Mouse (Mus musculus): ENCODE data around the gene Bloc1s1. TPM values are rescaled to one million over a fixed set of nuclear protein-coding genes. Genes with fewer than 3 reads are reported as not detected.

Gene Bloc1s1
- total RNA-seq (2021): 100 to 1,000 TPM; 187 to 198 TPM
- long read RNA-seq, experiment 1, transcript Bloc1s1-201 (4 exons, 550 nt): major isoform, 150 of 170 reads
- long read RNA-seq, experiment 1, partial matches to known transcripts: 19 of 170 reads
- long read RNA-seq, experiment 1, other reads (novel, unspliced or antisense): 1 of 170 reads
- long read RNA-seq, experiment 2, transcript Bloc1s1-201 (4 exons, 550 nt): major isoform, 57 of 60 reads
- long read RNA-seq, experiment 2, partial matches to known transcripts: 3 of 60 reads
- long read RNA-seq, experiment 2, other reads (novel, unspliced or antisense): 0 of 60 reads

DNA sequence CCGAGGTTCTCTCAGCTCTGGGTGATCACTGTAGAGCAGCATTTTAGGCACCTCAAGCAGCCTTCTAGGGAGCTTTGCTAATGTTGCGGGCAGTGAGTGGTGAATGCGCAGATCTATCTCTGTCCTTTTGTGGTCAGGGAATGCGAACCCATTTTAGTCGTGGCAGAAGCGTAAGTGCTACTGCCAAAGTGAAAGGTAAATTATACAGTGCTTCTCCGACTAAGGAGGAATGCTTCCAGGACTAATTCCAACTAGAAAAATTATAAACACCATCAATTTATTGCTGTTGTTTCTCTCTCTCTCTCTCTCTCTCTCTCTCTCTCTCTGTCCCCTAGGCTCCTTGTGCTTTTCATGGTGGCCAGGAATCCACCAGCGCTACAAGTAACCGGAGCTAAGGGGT is at the start of gene Bloc1s1:
Bloc1s1 (minus strand) TSS at position 101 of the 400 bp plus-strand sequence.
- DNase-seq: no peak

DNA sequence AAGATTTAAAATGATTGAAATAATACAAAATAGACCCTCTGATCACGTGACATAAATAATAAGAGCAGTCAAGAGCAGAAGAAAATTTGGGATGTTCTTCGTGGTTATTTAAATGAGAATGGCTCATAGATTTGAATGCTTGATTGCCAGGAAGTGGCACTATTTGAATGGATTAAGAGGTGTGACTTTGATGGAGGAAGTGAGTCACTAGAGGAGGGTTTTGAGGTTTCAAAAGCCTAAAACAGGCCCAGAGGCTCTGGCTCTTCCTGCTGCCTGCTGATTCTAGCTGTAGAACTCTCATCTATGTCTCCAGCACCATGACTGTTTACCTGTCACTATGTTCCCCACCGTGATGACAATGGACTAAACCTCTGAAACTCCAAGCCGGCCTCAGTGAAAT is 49.0 kb upstream of the Bloc1s1 start:
- no peak for DNase-seq

DNA sequence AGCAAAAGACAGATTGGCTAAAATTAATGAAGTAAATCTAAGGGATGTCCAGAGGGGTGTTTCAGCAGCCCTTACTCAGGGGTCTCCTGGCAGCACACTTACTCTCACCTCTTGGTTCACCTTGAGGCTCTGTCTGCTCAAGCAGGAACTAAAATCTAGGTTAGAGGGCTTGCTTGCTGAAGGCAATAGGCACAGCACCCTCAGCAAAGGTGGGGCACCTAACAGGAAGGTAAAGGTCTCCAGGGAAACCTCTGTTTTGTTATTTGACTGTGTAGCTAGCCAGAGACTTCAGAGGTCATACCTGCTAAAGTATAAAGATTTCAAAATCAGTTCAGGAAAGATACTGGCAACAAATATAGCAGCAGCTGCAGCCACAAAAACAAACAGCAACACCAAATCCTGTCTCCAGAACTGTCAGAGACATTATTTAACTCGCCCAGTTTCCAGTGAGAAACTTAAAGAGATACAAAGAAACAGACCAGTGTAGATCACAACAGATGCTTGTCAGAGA is 47.0 kb upstream of the Bloc1s1 start:
- no peak for DNase-seq

DNA sequence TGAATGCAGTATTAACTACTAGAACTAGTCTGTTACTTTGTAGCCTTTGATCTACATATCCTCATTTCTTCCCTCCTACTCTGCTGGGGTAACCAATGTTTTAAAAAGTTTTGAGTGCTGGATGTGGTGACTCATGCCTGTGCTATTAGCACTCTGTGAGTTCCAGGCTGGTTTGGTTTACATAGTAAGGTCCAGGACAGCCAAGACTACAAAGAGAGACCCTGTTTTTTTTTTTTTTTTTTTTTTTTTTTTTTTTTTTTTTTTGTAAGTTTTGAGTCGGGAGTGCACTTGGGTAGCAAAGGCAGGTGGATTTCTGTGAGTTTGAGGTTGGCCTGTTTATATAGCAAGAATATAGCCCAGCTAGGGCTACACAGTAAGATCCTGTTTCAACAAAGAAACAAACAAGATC is 44.5 kb upstream of the Bloc1s1 start:
- DNase-seq: peak in 1 of 2 experiments; percentile 21

DNA sequence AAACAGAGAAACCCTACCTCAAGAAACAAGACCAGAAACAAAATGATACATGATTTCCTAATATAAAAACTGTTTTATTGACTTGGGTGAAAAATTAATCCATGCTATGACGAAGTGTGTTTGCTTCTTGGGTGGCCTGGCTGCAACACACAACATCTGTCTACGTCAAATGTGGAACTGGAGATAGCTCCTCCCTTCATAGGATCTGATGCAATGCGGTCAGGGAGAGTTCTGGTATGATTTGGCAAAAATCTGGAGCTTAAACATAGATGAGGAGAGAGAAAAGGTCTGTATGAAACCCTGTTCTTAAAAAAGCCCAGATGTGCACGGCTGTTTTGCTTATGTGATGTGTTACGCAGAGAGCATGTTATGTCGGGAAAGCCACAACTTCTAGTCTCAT is 42.0 kb upstream of the Bloc1s1 start:
- DNase-seq: no peak

DNA sequence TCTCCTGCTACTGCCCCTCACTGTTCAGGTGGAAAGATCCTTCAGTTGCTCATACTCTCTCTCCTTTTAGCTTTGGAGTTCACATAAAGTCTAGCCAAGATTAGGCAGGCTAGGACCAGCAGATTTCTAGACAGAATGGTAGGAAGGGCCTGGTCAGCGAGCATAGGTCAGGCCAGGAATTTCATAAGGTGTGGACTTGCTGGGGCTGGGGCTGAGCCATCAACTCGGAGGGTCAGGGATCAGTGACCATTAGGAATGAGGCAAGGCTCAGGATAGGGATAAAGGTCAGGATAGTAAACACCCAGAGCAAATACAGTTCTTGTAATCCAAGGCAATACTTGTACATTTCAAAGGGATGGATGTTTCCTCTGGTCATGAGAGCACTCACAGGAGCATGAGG is 41.1 kb upstream of the Bloc1s1 start:
- no peak for DNase-seq

DNA sequence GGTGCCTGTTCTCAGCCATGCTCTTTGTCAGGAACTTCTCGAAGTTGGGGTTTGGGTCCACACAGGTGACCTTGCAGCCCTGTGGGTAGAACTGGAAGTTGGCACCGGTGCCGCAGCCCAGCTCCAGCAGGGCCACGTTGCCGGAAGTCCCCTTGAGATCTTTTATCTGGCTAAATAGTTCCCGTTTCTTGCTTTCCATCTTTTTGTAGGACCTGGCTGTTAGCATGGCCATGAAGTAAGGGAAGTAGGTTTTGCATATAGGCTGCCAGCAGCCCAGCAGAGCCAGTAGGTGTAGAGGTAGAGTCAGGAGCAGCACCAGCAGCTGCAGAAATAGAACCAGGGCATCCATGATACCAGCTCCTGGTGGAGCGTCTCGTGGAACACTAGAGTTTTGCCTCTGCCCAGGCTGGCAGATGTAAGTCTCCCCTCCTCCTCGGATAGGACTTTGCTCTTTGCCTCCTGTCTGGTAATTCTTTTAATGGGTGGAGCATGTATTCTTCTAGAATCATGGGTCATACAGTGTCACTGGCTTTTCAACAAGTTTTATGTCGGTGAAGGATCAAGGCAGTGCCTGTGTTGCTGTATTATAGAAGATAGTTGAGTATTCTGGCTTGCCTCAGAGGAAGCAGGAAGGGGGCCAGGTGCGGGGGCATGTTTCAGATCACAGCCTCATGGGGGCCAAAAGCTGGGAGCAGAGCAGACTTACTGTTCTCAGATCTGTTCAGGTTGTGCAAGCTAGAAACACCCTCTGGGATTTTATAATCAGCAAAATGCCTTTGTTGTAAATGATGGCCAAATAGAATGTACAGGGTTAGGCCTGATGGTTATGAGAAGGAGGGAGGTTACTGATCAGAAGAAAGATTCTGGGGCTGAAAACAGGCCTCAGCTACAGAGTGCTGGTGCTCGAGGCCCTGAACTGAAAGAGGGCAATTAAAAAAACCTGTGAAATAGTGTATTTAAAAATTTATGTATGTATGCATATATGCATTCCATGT is 37.1 kb upstream of the Bloc1s1 start, which contains the start of gene Mettl7b:
Mettl7b (minus strand) TSS at position 399 of the 995 bp plus-strand sequence.
- no peak for DNase-seq

DNA sequence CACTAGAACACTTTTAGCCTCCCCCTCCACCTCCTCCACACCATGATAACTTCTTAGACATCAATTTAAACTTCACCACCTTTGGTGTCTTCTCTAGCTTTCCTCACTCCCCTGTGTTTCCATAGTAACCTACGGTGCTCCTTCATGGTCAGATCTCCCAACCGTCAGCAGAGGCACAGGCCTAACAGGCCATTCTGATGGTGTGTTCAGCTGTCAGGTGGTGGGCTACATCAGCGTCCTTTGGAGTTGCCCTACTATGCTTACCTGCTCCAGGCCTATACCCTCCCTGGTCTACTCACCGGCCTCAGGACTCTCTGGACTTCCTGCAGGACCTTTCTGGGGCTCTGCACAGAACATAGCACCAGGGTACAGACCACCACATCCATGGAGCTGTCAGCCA is 36.3 kb upstream of the Bloc1s1 start:
- no peak for DNase-seq

DNA sequence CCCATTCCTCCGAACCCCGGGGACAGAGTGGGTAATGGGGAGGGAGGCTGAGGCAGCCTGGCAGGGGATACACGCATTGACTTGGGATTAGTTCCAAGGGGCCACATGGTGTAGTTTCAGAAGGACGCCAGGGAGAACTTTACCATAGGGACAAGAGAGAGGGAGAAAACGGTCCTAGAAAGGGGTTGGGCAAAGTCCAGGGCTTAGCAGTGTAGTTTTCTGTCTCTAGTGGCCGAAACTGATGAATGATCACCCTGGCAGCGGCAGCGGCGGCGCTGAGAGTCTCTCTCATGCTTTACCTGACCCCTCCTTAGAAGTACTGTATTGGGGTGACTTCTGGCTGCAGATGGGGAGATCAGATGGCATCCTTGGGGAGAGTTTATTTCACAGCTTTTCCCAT is 34.5 kb upstream of the Bloc1s1 start:
- DNase-seq: no peak

DNA sequence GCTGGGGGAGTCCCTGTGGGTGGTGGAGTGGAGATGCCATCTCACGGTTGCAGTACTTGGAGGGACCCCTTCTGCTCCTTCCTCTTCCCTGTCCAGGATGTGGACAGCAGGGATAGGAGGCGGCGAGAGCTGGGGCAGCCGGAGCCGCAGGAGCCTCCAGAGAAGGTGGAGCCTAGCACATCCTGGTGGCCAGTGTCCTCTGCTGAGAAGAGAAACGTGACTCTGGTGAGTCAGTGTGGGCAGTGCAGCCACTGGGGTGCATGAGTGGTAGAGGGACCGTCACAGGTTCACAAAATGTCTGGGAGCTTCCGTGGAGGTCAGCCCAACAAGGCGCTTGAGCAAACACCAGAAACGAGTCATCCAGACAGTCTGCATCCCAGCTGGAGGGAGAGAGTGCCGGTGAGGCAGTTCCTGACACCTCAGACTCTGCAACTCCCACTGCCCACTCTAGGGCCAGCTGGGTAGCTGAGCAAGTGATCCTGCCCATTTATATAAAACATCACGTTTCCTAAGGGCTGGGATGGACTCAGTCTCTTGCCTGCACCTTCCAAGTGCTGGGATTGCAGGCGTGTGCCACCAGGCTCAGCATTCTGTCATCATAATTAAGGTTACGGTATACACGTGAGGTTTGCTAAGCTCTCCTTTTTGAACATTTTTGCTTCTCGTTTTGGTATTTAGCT is 26.5 kb upstream of the Bloc1s1 start:
- DNase-seq: no peak

DNA sequence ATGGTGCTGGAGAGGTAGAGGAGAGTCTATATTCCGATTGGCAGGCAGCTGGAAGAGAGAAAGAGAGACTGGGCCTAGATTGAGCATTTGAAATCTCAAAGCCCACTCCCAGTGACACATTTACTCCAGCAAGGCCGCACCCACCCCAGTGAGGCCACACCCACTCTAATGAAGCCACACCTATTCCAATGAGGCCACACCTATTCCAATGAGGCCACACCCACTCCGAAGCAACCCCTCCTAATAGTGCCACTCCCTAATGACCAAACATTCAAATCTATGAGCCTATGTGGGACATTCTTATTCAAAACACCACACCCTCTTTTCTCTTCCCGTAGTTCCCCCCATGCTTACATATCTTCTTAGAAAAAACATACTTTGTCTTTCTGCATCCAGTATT is 23.7 kb upstream of the Bloc1s1 start:
- no peak for DNase-seq

DNA sequence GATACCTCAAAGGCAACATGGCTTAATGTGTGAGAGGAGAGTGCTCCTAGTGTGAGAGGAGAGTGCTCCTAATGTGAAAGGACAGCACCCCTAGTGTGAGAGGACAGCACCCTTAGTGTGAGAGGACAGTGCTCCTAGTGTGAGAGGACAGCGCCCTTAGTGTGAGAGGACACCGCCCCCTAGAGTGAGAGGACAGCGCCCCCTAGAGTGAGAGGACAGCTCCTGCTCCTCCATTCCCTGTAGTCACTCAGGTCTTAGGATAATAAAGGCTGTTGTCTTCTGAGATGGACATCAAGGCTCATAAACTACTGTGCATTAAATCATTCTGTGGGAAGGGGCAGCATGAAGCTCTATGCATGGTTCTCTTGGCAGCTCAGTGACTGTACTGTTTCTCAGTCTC is 21.8 kb upstream of the Bloc1s1 start:
- DNase-seq: peak; percentile 37 to 64

DNA sequence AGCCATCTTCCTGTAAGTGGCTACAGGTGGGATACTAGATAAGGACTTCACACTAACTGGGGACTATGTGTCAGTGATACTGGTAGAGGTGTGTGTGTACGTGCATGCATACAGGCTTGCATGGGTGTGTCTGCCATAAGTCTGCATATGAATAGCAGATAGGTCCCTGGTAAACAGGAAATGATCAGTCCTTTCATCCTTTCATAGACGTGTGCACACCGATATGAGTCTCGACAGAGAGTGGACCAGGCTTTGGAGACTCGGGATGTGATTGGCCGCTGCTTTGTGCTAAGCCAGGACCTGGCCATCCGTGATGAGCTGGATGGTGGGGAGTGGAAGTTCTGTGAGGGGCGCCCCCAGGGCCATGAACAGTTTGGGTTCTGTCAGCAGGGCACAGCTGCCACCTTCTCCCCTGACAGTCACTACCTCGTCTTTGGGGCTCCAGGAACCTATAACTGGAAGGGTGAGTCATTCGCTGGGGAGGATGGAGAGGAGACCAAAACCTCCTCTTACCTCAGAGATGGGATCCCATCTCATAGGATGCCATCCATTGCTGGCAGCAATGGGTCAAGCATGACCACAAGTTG is 16.7 kb upstream of the Bloc1s1 start:
- no peak for DNase-seq

DNA sequence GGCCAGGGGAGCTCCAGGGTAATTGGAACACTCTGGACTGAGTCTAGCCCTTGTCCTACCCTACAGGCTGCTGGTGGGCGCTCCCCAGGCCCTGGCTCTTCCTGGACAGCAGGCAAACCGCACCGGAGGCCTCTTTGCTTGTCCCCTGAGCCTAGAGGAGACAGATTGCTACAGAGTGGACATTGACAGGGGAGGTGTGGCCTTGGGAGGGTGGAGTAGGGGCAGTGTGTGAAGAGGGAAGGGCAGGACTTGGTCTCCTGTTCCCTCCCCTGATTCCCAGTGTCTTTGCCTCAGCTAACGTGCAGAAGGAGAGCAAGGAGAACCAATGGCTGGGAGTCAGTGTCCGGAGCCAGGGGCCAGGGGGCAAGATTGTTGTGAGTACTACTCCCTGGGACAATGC is 15.1 kb upstream of the Bloc1s1 start:
- DNase-seq: peak in 1 of 2 experiments; percentile 49

DNA sequence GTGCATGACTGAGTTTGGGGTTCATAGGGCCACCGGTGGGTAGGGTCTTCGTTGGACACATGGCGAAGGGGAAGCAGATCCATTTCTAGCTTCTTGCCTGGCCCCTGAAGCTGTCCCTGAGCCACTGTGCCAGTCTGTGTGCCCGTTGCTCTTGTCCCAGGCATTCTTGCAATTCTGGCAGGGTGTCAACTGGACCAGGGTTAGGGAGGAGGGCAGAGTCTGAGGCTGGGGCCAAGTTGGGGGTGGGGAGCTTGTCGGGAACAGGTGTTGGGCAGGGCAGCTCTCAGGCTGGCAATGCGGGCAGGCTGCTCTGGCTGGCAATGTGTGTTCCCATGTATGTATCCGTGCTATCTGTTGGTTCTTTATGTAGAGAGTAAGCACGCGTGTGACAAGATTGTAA is 14.6 kb upstream of the Bloc1s1 start:
- peak; percentile 62 to 81 for DNase-seq

DNA sequence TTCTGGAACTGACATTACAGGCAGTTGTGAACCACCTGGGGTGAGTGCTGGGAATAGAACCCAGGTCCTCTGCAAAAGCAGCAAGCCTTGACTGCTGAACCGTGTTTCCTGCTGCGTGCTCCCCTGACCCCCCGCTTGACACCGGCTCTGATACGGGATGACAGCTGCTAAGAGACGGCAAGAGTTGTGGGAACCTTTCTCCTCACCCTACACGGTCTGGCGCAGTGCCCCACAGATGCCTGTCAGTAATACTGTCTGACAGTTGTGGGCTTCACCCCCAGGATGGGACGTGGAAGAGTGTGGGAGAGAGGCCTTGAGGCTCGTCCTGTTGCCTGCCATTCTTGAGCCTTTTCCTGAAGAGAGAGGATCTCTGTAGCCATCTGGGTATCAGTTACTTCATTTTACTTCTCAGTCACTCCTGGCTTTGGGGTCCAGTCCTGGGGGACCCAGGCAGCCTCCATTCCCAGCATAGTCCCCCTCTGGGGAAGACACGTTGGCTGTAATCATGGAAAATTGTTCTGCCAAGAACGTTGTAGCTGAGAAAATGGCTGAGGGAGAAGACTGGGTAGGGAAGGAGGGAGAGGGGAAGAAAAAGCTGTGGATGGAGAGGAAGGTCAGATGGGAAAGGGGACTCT is 14.0 kb upstream of the Bloc1s1 start:
- no peak for DNase-seq

DNA sequence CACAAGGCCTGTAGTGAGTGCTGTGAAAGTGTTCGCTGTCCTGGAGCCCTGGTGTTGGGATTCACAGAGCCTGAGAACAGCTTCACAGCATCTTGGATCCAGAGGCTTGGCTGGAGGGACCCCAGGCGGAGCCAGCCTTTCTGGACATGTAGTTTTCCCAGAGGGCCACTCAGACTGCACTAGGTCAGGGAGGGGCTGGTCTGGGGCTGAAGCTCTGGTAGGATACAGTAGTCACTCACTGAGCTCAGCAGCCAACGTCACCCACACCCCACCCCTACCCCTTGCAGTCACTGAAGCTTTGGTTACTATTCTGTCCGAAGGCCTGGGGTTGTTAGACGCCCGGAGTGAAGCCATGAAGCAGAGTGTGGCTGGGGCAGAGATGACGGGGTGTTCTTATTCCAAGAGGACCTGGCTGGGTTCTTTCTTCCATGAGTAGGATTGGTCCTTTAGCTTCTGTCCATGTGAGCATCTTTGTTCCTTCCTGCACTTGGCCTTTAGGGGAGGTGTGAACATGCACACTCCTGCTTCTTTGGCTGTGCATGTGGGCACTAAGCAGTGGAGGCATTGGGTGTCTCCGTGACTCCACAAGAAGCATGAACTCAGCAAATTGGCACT is 12.1 kb upstream of the Bloc1s1 start:
- DNase-seq: no peak

DNA sequence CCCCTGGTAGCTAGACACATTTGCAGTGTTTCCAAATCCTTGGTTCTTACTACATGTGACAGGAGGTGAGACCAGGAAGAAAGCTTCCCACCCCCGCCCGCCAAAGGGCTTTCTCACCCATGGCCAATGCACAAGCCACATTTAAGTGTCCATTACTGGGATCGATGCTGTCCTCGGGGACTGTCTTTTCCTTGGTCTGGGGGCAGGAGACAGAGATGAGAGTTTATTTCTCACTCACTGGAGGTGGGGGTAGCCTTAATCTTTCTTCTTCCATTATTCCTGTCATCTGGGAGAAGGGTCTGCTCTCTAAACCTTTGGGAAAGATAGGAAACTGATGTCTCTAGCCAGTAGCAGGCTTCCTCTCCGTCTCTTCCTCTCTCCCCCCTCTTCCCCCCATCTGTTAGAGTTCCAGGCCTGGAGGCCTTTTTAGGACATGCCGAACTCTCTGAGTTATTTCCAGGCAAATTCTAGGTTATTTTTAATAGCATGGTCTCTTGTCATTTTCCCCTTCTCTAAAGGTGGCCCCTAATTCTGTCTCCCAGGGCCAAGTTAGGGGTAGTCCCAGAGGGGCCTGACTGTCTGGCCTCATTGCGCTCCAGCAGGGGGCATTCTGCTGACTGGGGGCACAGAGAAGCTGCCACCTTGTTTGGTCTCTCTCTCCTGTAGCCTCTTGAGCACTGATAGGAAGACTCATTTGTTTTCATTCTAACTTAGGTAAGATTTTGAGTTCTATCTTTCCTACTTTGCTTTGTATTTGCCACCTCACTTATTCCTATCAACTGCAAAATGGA is 11.4 kb upstream of the Bloc1s1 start:
- DNase-seq: no peak

DNA sequence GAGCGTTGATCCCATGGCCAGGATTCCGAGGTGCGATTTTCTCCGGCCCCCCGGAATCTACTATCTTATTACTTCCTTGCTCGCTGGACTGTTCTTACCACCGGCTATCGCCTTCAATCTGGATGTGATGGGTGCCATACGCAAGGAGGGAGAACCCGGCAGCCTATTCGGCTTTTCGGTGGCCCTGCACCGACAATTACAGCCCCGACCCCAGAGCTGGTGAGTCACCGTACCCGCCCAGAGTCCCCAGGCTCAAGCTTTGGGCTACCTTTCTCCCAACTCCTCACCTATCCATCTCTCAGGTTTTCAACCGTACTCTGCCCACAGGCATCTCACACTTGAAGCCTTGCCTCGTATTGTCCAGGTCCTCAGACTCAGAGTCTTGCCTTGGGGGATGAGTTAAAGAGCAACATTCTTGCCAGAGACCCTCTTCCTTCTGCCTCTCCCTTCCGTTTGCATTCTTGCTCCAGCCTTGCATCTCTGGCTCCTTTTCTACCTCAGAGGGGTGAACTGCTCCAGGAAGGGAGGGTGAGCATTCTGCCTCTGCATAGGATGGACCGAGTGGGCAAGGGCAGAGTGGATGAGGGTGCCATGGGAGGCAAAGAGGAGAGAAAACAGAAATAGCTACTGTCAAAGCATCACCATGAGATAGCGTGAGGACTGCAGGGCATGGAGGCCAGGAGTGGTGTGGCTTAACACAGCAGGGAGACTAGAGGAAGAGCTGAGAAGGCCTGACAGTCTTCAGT is 10.3 kb upstream of the Bloc1s1 start:
- no peak for DNase-seq
